Mouse (Mus musculus): ENCODE results near the gene Plcb3. TPM values are rescaled to one million over a fixed set of nuclear protein-coding genes. Genes with fewer than 3 reads are reported as not detected.
A peak's percentile ranks its signal among the peaks of the same experiment; 100 is the strongest.

The Plcb3 gene
- polyA plus RNA-seq, 1 experiment from 2014 or later: 55.9 TPM

DNA sequence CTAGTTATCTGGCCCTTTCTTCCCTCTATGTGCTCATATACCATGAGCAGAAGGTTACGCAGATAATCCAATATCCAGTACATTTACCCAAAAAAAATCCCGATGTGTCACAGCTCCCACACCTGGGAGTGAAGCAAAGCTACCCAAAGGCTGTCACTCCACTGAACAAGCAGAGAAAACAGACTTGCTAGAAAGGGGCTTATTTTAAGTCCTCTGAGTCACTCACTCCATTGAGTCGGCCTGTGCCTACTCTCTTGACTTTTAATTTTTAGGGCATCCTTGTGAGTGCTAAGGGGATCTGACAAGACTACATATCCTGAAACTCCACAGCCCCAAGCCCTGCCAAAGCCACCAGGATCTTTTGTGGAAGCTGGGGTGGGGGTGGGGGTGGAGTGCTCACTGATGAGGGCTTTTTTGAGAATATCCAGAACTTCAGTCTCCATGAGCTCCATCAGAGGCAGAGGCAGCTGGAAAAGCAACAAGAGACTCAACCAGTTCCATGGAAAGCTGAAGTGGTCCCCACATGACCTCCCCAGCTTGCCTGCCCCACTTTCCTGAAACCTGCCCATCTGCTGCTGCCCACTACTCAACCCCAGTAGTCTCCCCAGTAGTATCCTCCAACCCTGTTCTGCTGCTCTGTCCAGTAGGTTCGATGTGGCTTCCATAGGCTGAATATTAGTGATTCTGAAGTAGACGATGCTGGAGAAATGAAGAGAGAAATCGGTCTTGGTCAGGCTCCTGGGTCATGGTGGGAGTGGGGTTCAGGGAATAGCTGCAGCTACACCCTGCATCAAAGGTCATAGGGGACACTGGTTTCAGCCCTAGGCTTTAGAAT, 53.2 kb downstream of the Plcb3 start:
- no peaks in the 10 kb centered on the region for H3K4me1 ChIP-seq (ENCODE audit: insufficient read depth)
- H3K4me2 ChIP-seq: no peak overlapping the region
- H3K27ac ChIP-seq (ENCODE audit: low read depth): no peak overlapping the region
- H3K4me3 ChIP-seq (ENCODE audit: low read depth, low read length): no peak overlapping the region
- 57% methylated on average over 6 of the region's 6 CpGs for WGBS
- ATAC-seq (ENCODE audit: insufficient read depth) (no peak), DNase-seq (no peak)
- TF ChIP-seq CTCF (IDR thresholded peaks at IDR 0.05; ENCODE audit: low read depth): no peak
- H3K36me3 ChIP-seq (ENCODE audit: insufficient read depth): 0 out of 2 replicates have a peak, but pooled peaks cover 2% of the 10 kb centered on the region
- H3K9ac ChIP-seq: no peak overlapping the region
- peaks cover 55% of the 10 kb centered on the region for H3K27me3 ChIP-seq (ENCODE audit: insufficient read depth, low read length)
- no peaks in the 10 kb centered on the region for H3K9me3 ChIP-seq (ENCODE audit: low read depth, low read length)

DNA sequence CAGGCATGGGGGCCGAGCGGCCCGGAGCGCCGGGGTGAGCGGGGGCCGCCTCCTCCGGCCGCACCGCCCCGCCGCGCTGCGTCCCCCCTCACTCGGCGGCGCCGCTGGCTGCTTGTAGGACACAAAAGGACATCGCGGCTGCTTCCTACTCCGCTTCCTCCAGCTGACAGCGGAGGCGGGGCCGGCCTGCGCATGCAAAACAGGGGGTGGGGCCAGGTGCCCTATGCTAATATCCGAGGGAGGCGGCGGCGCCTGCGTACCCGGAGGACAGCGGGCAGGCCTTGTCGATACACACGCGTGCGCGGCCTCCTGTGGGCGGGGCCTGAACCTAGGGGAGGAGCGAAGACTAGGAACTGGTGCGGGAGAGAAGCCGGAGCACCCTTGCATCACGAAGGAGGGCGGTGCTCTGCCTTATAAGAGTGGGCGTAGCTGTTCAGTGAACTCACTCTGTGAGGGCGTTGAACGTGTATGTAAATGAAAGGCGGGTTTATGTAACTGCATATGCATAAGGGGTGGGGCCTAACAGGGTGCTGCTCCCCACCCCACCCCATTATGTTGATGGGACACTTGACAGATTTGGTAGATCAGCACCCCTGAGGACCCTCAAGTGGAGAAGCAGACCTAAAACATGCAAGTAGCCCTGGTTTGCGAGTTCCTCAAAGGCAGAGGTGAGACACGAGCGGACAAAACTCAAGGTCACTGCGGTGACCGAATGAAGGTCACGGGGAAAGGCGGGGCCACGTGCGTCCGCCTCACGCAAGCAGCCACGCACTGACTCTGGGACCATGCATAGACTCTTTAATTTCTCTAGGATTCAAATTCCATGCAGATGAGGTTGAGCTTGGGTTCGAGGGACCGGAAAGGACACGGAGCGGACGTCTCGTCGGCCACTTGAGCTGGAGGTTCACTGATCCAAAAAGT, 54.4 kb downstream of the Plcb3 start, which contains the start of gene Esrra:
Gene Esrra (minus strand): TSS at position 167 of the 921 bp plus-strand sequence.
- peak within 1 kb of the TSS; percentile 66 for H3K4me3 ChIP-seq (ENCODE audit: low read depth, low read length)
- peak within 1 kb of the TSS; percentile 80 for H3K4me2 ChIP-seq
- no peaks in the 10 kb centered on the region for H3K9me3 ChIP-seq (ENCODE audit: low read depth, low read length)
- ATAC-seq (ENCODE audit: insufficient read depth) (peak; percentile 94), DNase-seq (peak; percentile 100)
- under 1% methylated on average over 57 of the region's 66 CpGs for WGBS
- H3K27ac ChIP-seq (ENCODE audit: low read depth): peak within 1 kb of the TSS; percentile 76
- H3K27me3 ChIP-seq (ENCODE audit: insufficient read depth, low read length): peaks cover 42% of the 10 kb centered on the region
- 0 out of 2 replicates have a peak, but pooled peaks cover 2% of the 10 kb centered on the region for H3K36me3 ChIP-seq (ENCODE audit: insufficient read depth)
- H3K4me1 ChIP-seq (ENCODE audit: insufficient read depth): no peaks in the 10 kb centered on the region
- peak within 1 kb of the TSS; percentile 70 for H3K9ac ChIP-seq
- no peak for TF ChIP-seq CTCF (IDR thresholded peaks at IDR 0.05; ENCODE audit: low read depth)

- H3K9me3 ChIP-seq (ENCODE audit: low read depth, low read length): no peaks in the 10 kb centered on the region
- DNase-seq: peak; percentile 66
Measured at GRCm38 (mm10) chr19:6920741-6921636, 55.3 kb downstream of the Plcb3 start.

DNA sequence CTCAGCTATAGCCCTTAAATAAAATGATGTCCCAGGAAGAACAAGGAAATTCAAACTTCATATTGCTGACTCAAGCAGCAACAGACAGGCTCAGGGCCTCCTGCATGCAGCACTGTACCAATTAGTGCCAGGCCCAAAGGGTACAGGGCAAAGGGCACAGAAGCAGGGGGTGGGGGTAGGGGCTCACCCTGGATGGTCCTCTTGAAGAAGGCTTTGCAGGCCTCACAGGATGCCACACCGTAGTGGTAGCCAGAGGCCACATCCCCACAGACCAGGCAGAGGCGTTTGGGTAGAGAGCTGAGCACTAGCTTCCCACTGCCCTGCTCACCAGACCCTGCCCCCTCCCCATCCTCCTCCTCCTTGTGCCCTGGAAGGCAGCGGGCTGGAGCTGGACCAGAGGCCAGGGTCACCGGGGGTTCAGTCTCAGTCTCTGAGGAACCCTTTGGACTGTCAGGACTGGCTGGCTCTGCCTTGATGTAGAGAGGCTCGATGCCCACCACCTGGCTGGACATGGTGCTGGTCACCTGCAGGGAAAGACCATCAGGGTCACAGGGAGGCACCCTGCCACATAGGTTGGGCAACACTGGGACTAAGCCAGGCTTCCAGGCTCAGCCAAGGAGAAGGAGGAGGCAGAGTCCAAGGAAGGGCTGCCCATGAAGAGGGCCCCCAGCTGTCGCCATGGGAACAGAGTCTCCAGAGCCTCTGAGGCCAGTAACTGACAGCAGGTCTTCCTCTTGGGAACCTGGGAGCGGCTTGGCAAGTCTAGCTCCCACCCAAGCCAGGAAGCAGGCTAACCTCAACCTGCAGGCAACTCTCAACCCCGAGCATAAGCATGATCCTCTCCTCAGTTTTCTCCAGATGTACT, 56.2 kb downstream of the Plcb3 start:
- ATAC-seq (ENCODE audit: insufficient read depth): no peak
- no peak for TF ChIP-seq CTCF (IDR thresholded peaks at IDR 0.05; ENCODE audit: low read depth)
- no peaks in the 10 kb centered on the region for H3K9me3 ChIP-seq (ENCODE audit: low read depth, low read length)
- peak; percentile 54 for DNase-seq
- H3K27me3 ChIP-seq (ENCODE audit: insufficient read depth, low read length): peaks cover 24% of the 10 kb centered on the region
- H3K4me1 ChIP-seq (ENCODE audit: insufficient read depth): no peaks in the 10 kb centered on the region
- H3K27ac ChIP-seq (ENCODE audit: low read depth): no peak overlapping the region
- peak overlapping the region; percentile 80 for H3K4me2 ChIP-seq
- H3K9ac ChIP-seq: peak overlapping the region; percentile 70; the same call in 1 of the 2 replicates
- 0 out of 2 replicates have a peak, but pooled peaks cover 2% of the 10 kb centered on the region for H3K36me3 ChIP-seq (ENCODE audit: insufficient read depth)
- 36% methylated on average over 8 of the region's 8 CpGs for WGBS
- H3K4me3 ChIP-seq (ENCODE audit: low read depth, low read length): peak overlapping the region; percentile 66

More at GRCm38 (mm10) chr19:6920741-6921636, 55.3 kb downstream of the Plcb3 start:
- WGBS: 1% methylated on average over 48 of the region's 48 CpGs
- Histone ChIP-seq H3K4me1 (ENCODE audit: insufficient read depth) (no peaks in the 10 kb centered on the region), H3K27ac (ENCODE audit: low read depth) (peak overlapping the region; percentile 76), H3K36me3 (ENCODE audit: insufficient read depth) (0 out of 2 replicates have a peak, but pooled peaks cover 2% of the 10 kb centered on the region), H3K9ac (peak overlapping the region; percentile 70), H3K4me3 (ENCODE audit: low read depth, low read length) (peak overlapping the region; percentile 66), H3K27me3 (ENCODE audit: insufficient read depth, low read length) (peaks cover 33% of the 10 kb centered on the region), H3K4me2 (peak overlapping the region; percentile 80)
- TF ChIP-seq CTCF (IDR thresholded peaks at IDR 0.05; ENCODE audit: low read depth): peak; percentile 21
- no peak; the same call in 1 of the 2 replicates for ATAC-seq (ENCODE audit: insufficient read depth)

DNA sequence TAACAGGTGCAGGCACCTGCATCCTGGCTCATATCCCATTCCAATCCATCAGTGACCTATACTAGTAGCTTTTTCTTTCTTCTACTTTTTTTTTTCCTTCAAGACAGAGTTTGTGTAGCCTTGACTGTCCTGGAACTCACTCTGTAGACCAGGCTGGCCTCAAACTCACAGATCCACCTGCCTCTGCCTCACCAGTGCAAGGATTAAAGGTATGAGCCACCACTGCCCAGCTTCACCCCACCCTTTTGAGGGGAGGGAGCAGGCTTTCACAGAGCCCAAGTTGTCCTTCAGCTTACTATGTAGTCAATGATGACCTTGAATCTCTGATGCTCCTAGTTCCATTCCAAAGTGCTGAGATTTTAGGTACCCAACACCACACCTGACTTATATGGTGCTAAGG, 56.8 kb downstream of the Plcb3 start:
- no peak for TF ChIP-seq CTCF (IDR thresholded peaks at IDR 0.05; ENCODE audit: low read depth)
- H3K27ac ChIP-seq (ENCODE audit: low read depth): no peak overlapping the region
- no peak overlapping the region for H3K9ac ChIP-seq
- no peak overlapping the region for H3K4me2 ChIP-seq
- H3K36me3 ChIP-seq (ENCODE audit: insufficient read depth): 0 out of 2 replicates have a peak, but pooled peaks cover 2% of the 10 kb centered on the region
- no peak for DNase-seq
- H3K9me3 ChIP-seq (ENCODE audit: low read depth, low read length): no peaks in the 10 kb centered on the region
- peaks cover 18% of the 10 kb centered on the region for H3K27me3 ChIP-seq (ENCODE audit: insufficient read depth, low read length)
- no peaks in the 10 kb centered on the region for H3K4me1 ChIP-seq (ENCODE audit: insufficient read depth)
- no peak overlapping the region for H3K4me3 ChIP-seq (ENCODE audit: low read depth, low read length)
- ATAC-seq (ENCODE audit: insufficient read depth): no peak

All from lung, embryonic 14.5 days (tissue).